Mouse (Mus musculus) frontal cortex, postnatal 36 days (tissue): ENCODE data around the gene Tmem88.
"Not testable (repeated sequence)": the region's sequence is repeated elsewhere in the genome, so short reads cannot be mapped to it uniquely, and the experiment has no call there.

Experiments
- DNase-seq, 2 experiments: peaks; one replicate each; pipeline ENCODE4 v3.0.0; 2022; ENCODE audit warnings: low spot score in 2 of 2

The Tmem88 gene

DNA sequence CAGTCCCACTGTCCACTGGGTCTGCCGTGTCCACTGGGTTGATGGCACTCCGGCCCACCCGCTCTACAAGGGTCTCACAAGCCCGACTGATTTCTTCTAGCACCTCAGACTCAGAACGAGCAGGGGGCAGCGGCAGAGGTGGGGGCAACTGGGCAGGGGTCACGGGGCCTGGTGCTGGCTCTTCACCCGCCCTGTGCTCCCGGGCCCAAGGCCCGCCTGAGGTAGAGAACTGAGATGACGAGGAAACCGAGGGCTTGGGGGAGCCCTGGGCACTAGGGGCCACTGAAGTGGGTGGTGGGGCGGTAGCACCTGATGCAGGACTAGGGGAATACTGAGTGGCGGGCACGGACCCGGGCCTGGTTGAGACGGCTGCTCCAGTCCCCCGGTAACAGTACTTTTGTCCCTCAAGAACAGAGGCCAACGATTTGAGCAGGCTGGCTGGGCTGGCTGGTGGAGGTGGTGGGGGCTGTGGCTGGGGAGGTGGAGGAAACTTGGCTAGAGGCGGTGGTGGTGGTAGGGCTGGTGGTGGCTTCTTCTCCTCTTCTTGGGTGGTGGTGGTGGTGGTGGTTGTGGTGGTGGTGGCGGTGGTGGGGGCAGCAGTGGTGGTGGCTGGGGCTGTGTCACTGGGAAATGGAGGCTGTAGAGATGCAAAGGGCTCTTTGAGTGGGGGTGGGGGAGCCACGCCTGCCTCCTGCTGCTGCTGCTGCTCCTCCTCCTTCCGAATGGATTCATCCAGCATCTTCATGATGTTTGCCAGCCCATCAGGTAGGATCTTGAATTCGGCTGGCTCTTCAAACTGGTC lies 6.8 kb upstream of the Tmem88 start:
- no peak for DNase-seq

DNA sequence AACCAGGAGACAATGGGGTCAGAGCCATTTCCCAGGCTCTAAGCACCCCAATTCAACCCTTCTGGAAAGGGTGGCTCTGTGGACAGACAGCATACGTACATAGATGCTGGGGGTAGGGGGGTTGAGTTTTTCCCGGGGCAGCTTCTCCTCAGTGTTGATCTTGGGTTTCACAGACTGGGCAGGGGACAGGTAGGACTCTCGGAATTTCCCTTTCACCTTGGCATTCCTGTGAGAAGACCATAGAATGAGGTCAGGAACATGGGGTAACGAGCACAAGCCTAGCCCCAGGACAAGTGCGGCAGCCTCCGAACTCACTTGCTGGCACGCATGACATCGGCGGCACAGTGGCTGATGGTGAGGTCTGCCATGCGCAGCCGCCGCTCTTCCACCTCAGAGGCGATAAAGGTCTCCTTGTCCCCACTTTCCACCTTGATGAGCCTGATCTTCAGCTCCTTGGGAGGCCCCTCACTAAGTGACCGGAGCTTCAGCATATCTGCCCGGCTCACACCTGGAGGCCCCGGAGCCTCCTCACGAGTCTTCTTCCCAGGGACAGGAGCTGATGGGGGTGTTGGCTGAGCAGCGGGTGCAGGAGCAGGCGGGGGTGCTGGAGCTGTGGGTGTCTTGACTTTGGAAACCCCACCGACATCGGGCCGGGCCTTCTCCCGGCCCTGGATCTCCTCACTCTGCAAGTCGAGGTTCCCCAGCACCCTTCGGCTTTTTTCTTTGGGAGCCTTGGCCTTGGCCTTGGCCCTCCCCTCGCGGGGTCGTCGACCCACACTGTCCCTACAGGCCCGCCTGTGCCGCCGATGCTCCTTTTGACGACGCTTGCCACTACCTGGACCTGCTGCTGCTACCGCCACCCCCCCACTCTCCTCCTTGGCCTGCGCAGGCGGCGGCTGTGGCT lies 5.9 kb upstream of the Tmem88 start:
- no peak for DNase-seq

DNA sequence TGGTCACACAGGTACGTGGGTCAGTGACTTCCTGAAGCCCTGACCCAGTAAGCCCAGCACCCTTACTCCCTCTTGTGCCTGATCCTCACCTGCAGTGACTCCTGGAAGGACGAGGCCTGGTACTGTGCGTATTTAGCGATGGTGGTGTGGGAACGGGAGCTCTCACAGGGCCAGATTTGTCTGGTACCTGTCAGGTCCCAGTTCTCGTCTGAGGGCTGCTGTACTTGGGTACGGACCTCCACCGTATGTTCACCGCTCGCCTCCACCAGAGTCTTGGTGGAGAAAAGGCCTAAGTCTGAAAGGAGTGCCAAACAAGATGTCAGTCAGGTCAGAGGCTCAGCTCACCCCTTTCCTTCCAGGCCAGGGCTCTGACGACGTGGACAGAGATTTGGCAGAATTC lies 4.0 kb upstream of the Tmem88 start:
- no peak for DNase-seq

DNA sequence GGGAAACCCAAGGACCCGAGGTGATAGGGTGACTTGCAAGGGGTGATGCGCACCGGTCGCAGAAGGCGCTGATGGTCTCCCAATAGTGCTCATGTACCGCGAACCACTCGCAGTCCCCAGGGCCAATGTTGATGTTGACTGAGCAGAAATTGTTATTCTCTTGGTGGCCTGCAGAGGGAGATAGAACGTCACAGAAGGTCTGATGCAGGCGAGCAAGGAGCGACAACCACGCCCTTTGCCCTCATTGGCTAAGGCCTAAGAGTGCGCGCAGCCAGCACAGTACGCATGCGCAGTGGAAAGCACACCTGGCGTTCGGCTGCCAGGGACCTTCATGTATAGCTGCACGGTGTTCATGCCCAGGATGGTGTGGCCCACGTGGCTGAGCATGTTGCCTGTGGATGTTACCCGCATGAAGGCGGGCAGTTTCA lies 3.2 kb upstream of the Tmem88 start:
- DNase-seq = peak; percentile 84 to 89

DNA sequence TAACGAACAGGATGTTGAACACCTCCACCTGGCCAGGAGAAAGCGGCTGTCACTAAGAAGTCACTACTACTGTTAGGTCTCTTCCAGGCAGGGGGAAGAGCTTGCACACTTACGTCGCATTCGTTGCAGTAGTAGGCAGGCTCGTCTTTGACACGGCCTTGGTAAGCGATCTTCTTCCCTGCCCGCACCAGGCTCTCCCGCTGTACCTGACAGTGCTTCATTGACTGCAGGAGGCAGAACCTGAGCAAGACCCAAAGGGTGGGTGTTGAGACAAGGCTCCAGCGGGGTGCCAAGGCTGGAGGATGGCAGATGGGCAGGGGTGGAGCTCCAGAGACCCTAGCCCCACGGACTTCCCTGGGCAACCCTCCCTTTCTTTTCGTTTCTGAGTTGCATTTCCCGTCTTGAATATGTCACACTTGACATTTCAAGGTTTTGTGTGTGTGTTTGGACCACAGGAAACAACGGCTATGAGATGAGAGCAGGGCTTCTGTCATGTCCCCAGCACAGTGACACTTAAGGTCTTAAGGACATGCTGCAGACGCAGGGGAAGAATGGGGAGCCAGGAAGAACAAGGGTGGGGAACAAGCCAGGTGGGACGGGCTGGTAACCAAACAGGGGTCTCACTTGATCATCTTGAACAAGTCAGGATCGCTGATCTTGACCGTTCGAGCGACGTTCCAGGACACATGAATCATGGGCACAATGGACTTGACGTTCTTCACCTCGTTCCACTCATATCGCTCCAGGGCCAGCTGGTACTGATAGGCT lies 2.2 kb upstream of the Tmem88 start:
- no peak for DNase-seq

DNA sequence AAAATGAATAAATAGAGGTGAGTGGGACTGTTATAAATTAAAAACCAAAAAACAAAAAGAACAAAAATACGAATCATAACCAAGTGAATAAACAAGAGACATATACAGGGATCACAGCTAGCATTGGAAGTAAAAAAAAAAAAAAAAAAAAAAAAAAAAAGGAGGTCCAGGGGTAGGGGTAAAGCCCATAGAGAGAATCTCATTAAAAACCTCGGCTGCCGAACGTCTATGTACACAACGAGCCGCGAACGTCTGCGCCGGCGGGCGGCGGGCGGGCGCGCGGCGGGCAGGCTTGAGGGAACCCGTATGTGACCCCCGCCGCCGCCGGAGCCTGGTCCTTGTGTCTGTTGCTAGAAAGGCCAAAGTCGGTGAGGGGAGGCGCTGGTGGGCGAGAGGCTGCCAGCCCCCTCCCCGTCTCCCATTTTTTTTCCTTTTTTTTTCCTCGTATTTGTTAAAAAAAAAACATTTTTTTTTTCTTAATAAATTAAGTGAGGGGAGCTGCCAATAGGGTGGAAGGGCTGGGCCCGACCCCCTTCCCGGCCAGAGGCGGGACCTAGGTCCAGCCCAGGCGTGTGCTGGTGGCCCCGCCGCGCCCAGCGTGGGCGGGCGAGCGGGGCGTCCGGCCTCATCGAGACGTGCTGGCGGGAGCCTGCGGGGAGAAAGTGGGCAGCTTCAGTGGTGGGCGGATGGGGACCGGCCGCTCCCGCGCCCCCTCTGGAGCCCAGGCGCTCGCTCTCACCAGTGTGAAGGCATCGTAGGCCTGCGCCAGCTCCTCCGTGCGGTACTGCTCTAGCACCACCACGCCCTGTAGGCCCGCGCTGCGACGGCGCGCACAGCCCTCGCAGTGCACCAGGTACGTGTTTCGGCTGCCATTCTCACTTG lies 1.4 kb upstream of the Tmem88 start:
- no peak for DNase-seq

DNA sequence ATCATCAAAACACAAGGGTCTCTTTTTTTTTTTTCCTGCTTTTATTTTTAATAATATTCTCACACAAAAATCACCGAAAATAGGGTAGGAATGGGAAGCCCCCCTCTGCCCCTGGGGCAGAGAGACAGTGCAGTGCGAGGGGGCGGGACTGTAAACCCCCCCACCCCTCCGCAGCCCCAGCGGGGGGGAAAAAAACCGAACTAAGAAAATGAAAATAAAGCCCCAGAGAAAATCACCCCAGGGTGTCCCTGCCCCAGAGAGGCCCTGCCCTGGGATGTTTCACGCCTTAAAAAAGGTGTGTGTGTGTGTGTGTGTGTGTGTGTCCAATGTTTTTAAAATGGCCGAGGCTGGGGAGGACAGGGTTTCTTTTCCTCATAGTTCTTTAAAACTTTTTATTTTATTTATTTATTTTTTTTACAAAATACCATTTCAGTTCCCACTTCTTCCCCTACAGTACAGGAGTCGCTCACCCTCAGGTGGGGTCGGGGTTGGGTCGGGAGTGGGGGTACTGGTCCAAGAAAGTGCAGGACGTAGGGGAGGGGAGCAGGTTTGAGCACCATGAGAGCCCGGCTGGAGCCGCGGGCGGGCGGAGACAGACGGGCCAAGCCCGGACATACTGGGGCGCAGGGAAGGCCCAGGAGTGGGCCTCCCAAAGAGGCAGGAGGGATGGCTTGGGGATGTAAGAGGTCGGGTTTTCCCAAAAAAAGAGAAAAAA lies 609 bp upstream of the Tmem88 start:
- no peak for DNase-seq

DNA sequence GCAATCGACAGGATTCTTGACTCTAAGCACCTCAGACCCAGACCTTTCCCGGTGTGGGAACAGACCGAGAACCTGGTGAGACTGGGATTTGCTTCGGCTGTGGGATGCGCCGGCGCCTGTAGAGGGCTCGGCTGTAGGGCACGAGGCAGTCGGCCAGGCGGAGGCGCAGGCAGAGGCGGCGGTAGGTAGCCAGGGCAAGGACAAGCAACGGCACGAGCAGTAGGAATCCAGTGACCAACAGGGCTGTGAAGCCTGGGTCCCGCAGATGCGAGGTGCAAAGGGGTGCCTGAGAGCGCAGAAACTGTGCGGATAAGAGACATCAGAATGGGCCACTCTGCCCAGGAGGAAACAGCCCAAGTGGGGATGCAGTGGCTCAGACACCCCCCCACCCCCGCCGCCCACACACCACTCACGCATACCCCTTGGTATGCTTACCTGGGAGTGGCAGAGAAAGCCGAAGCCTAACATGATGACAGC lies 415 bp downstream of the Tmem88 start:
- DNase-seq = peak in 1 of 2 experiments; percentile 31

DNA sequence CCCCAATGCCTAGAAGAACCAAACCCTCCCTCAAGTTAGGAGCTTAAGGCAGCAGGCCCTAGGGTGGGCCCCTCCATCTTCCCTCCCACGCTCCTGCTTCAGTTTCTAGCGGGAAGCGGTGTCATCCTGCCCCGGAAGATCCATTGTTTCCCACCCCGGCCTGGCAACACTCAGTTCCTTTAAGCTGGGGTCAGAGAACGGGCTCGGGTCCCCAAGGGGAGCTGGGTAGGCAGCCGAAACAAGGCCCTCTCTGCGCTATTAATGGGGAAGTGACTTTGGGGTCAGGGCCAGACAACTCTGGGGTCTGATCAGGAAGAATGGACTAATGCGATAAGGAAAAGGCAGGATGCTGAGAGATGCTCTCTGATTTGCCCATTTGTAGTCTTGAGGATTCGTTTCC lies 1.3 kb downstream of the Tmem88 start:
- DNase-seq = no peak

DNA sequence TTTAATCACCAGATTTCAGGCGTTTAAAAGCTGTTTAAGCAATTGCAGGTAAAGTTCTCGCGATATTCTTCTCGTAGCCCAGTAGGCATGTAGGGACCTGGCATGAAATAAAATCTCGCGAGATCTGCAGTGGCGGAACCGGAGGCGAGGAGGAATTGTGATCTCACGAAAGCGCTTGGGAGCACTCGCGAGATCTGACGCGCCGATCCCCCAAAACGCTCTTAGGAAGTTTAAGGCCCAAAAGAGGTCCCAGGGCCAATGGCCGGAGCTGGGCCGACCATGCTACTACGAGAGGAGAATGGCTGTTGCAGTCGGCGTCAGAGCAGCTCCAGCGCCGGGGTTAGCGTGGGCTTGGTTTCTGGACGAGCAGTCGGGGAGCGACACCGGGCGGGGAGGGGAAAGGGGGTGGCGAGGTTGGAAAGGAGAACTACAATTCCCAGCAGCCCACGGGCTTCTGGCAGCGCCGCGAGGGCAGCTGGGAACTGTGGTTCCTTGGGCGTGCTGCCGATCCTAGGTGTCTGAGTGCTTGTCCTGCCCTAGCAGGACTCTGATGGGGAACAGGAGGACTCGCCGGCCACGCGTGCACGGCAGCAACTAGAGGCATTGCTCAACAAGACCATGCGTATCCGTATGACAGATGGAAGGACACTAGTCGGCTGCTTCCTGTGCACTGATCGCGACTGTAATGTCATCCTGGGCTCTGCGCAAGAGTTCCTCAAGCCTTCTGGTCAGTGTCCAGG lies 2.2 kb downstream of the Tmem88 start:
- DNase-seq = peak; percentile 95 to 98

DNA sequence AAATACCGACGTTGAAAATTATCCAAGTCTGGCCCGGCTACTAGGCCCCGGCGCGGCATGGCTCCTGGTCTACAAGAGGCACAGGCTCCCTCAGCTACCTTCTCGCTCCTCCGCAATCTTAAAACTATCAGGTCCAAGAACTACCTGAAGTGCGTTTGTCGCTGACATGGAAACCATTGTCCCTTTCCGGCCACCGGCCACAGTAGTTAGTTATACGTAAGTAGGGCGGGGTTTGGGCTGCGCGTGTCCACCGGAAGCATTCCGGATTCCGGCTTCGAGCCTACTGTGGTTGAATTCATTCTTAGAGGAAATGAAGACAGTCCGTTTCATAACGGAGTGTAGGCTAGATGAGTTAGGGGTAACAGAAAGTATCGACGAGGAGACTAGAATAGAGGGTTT lies 2.8 kb downstream of the Tmem88 start, which contains the start of the genes Naa38 and Cyb5d1:
Naa38 (plus strand) TSS at position 253 of the 399 bp plus-strand sequence.
Cyb5d1 (minus strand) TSS at position 397 of the 399 bp plus-strand sequence.
- DNase-seq = peak; percentile 93 to 96

DNA sequence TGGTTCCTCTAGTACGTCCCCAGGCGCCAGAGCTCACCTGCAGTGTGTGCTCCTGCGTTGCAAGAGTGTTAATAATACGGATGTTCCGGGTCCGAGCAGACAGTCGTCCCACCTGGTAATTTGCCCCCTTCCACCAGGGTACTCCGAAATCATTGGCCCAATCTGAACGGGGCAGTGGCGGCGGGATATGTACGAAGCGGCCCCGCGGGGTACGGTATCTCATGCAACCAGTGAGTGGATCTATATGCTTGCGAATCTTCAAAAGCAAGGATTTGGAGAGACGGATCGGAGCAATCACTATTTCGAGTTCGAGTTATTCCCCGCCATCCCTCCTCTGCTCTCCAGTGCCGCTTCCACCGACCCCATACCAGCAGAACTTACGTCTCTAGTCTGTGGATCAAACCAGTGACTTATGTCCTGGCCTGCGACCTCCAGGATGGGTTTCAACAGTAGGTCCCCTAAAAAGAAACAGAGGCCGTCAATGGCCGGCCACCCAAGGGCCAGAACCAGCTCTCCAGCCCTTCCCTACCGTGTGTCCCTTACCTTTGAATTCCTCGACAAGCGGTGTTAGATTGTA lies 3.4 kb downstream of the Tmem88 start:
- DNase-seq = not testable (repeated sequence)

DNA sequence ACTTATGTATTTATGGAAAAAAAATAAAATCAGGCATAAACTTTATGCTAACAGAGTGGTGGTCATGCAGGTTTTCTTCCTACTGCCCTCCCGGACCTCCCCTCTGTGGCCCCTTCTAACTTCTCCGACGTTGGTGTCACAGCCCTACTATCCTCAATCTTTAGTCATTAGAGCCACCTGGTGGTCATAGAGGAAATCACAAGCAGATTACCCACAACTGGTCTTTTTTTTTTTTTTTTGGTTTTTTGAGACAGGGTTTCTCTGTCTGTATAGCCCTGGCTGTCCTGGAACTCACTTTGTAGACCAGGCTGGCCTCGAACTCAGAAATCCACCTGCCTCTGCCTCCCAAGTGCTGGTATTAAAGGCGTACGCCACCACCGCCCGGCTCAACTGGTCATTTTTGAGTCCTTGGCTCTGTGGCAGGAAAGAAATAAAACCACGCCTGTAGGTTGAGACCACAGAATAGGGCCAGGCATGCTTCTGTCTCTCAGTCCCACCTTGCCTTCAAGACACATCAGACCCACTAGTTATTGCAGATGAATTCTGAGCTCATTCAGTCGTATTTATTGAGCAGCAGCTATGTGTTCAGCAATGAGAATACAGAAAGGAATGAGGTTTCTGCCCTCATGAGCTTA lies 7.5 kb downstream of the Tmem88 start:
- DNase-seq = peak; percentile 63 to 85

DNA sequence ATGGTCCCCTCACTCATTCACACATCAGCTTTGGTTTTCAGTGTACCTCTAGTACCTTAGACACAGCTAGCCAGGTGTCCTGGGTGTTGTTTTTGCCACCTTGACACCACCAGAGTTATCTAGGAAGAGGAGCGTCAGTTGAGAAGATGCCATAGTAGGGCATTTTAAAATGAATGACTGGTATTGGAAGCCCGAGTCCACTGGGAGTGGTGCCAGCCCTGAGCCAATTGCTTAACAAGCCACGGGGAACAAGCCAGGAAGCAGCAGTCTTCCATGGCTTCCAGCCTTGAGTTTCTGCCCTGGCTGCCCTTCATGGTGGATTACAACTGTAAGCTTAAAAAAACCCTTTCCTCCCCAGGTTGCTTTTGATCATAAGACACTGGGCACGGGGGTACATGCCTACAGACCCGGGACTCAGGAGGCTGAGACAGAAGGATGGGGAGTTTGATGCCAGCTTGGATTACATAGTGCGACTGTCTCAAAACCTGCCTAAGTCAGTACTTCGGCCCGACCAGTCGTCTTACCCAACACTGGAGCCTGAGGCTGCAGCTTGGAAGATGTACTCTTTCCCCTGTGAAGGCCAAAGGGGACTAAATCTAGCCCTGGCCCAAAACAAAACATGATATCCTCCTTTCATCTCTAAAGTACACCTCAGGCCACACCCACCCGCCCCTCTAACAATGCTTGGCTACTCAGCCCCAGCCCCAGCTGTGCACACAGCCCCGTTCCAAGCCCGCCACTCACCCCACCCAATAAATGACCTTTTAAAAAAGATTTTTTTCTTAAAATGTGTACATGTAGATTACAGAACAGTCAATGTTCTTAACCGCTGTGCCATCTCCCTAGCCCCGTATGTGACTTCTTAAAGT lies 8.3 kb downstream of the Tmem88 start:
- DNase-seq = peak; percentile 45 to 67

DNA sequence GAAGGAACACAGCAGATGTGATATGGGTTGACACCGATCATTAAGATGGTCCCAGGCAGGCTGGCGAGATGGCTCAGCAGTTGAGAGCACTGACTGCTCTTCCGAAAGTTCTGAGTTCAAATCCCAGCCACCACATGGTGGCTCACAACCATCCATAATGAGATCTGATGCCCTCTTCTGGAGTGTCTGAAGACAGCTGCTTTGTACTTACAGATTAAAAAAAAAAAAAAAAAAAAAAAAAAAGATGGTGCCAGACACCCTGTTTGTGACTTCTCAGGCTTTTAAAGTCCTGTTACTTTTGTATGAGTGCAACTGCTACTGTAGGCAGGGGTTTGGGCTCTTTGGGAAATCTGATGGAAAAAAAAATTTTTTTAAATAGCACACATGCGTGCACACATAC lies 9.4 kb downstream of the Tmem88 start:
- no peak for DNase-seq

DNA sequence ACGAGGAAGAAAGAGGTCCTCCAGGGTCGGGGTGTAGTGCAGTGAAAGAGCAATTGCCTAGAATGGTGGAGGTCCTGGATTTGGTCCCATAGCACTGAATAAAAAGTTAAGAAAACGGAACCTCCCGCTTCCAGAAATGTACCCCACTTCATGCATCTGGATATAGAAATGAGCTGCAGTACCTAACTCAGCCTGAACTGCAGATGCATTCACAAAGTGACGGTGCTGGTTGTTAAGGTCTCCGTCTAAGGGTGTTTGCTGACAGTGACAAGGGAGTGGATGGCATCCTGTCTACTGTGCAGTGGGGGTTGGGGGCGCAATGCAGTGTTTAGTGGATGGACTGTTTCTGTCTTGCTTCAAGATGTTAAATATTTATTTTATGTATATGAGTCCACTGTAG lies 11.3 kb downstream of the Tmem88 start:
- DNase-seq = no peak

DNA sequence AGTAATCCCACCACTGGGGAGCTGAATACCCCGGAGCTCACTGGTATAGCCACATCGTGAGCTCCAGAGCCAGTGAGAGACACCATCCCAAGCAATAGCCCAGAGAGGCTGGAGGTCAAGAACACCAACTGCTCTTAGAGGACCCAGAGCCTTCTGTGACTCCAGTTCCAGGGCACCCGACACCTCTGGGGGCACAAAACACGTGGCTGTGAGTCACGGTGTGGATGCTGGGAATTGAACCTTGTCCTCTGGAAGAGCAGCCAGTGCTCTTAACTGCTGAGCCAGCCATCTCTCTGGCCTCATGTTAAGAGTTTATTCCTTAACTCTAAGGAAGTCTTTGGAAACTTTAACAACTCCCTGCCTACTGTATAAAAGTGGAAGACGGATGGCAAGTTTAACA lies 13.1 kb downstream of the Tmem88 start:
- DNase-seq = no peak
